Mouse (Mus musculus) c-Kit-negative CD71-positive TER-119-positive erythroid progenitor cells, embryonic 14.5 days (primary cell): ENCODE data around the gene Calm1.
A peak's percentile ranks its signal among the peaks of the same experiment; 100 is the strongest.
"Not testable (repeated sequence)": the region's sequence is repeated elsewhere in the genome, so short reads cannot be mapped to it uniquely, and the experiment has no call there.

Experiments used
- DNase-seq: peaks from one replicate; pipeline ENCODE4 v3.0.0-alpha.2; 2013; ENCODE audit warnings: low read depth, low spot score

The Calm1 gene

GRCm38 (mm10) chr12:100194181-100194580, 5.1 kb upstream of the Calm1 start:
- no peak for DNase-seq

- no peak for DNase-seq
Measured at GRCm38 (mm10) chr12:100196786-100197185, 2.4 kb upstream of the Calm1 start.

- peak; percentile 33 for DNase-seq
Measured at GRCm38 (mm10) chr12:100199891-100200644, 833 bp downstream of the Calm1 start.

- DNase-seq, result peak; percentile 27
Measured at GRCm38 (mm10) chr12:100200645-100201362, 1.6 kb downstream of the Calm1 start.

GRCm38 (mm10) chr12:100201363-100201711, 2.1 kb downstream of the Calm1 start:
- no peak for DNase-seq

- DNase-seq, result peak; percentile 93
Measured at GRCm38 (mm10) chr12:100201838-100202237, 2.6 kb downstream of the Calm1 start.

- no peak for DNase-seq
Measured at GRCm38 (mm10) chr12:100203759-100204158, 4.5 kb downstream of the Calm1 start.

- DNase-seq, result no peak
Measured at GRCm38 (mm10) chr12:100205156-100205555, 5.9 kb downstream of the Calm1 start.

GRCm38 (mm10) chr12:100206521-100206920, 7.3 kb downstream of the Calm1 start:
- no peak for DNase-seq

- DNase-seq, result no peak
Measured at GRCm38 (mm10) chr12:100206926-100207325, 7.7 kb downstream of the Calm1 start.

- no peak for DNase-seq
Measured at GRCm38 (mm10) chr12:100209701-100210478, 10.7 kb downstream of the Calm1 start.

- DNase-seq, result no peak
Measured at GRCm38 (mm10) chr12:100210973-100211372, 11.7 kb downstream of the Calm1 start.

GRCm38 (mm10) chr12:100211453-100212185, 12.4 kb downstream of the Calm1 start:
- no peak for DNase-seq

GRCm38 (mm10) chr12:100212397-100212796, 13.2 kb downstream of the Calm1 start:
- no peak for DNase-seq

GRCm38 (mm10) chr12:100213162-100213561, 13.9 kb downstream of the Calm1 start:
- no peak for DNase-seq

- no peak for DNase-seq
Measured at GRCm38 (mm10) chr12:100214156-100214555, 14.9 kb downstream of the Calm1 start.

GRCm38 (mm10) chr12:100214738-100215137, 15.5 kb downstream of the Calm1 start:
- no peak for DNase-seq

- DNase-seq, result not testable (repeated sequence)
Measured at GRCm38 (mm10) chr12:100217087-100217486, 17.9 kb downstream of the Calm1 start.

GRCm38 (mm10) chr12:100220012-100220411, 20.8 kb downstream of the Calm1 start:
- no peak for DNase-seq

- DNase-seq, result no peak
Measured at GRCm38 (mm10) chr12:100221608-100222321, 22.5 kb downstream of the Calm1 start.
